ENCODE assay signal across 10 mouse cellular contexts in genomic region chr8:70560564-70560963, GRCm38 (mm10). TPM values are rescaled to one million over a fixed set of nuclear protein-coding genes. Genes with fewer than 3 reads are reported as not detected.
DNase-seq lines count a peak whose midpoint lies in the region; ATAC-seq and TF ChIP-seq lines count a peak whose summit lies in the region.
"Had no signal": no experiment of that assay in that cellular context is flagged by ENCODE, and none has a peak within 500 bp of the region (broad histone marks: within the 10 kb centered on the region; RNA-seq: fewer than 3 reads in every experiment).

No protein-coding gene starts in this region.

- DNase-seq in heart, adult 8-10 months (ENCODE audit: low spot score), result no peak
- no peak for DNase-seq in lung, embryonic 14.5 days
- no peak for DNase-seq in lung, postnatal 36 days
- DNase-seq in B cell, adult 2 months, result no peak
- DNase-seq: retina, postnatal 1 day had no signal

- no peaks in the 10 kb centered on the region for H3K9me3 ChIP-seq in heart, embryonic 12.5 days (replicated peaks)
- H3K9me3 ChIP-seq in lung, embryonic 14.5 days (ENCODE audit: low read depth, low read length), result no peaks in the 10 kb centered on the region
- no peaks in the 10 kb centered on the region for H3K9me3 ChIP-seq in heart, embryonic 15.5 days (replicated peaks)
- H3K9me3 ChIP-seq: midbrain, embryonic 13.5 days had no signal

- peak overlapping the region; percentile 79 for H3K27ac ChIP-seq in heart, embryonic 12.5 days (ENCODE audit: poor library complexity, severe bottlenecking)
- peak overlapping the region; percentile 50; the same call in 1 of the 2 replicates for H3K27ac ChIP-seq in lung, embryonic 14.5 days (ENCODE audit: low read depth)
- H3K27ac ChIP-seq in heart, embryonic 15.5 days, result peak overlapping the region; percentile 57
- peak overlapping the region; percentile 89 for H3K27ac ChIP-seq in macrophage
- H3K27ac ChIP-seq: midbrain, embryonic 13.5 days had no signal

- peaks cover 99% of the 10 kb centered on the region for H3K79me2 ChIP-seq in macrophage (ENCODE audit: inconsistent target)

- 31% methylated on average over 3 of the region's 3 CpGs for WGBS in heart, embryonic 12.5 days
- 62% methylated on average over 3 of the region's 3 CpGs for WGBS in lung, embryonic 14.5 days
- WGBS in heart, embryonic 15.5 days, result 34% methylated on average over 3 of the region's 3 CpGs
- 89% methylated on average over 2 of the region's 3 CpGs for WGBS in macrophage (ENCODE audit: missing documents)

- 0 out of 2 replicates have a peak, but pooled peaks cover 4% of the 10 kb centered on the region for H3K36me3 ChIP-seq in heart, embryonic 12.5 days
- 0 out of 2 replicates have a peak, but pooled peaks cover 2% of the 10 kb centered on the region for H3K36me3 ChIP-seq in lung, embryonic 14.5 days (ENCODE audit: insufficient read depth)
- H3K36me3 ChIP-seq in heart, embryonic 15.5 days, result no peaks in the 10 kb centered on the region
- H3K36me3 ChIP-seq in macrophage (ENCODE audit: inconsistent target), result no peaks in the 10 kb centered on the region

- H3K4me1 ChIP-seq in heart, embryonic 12.5 days (replicated peaks), result peaks cover 79% of the 10 kb centered on the region
- H3K4me1 ChIP-seq in lung, embryonic 14.5 days (ENCODE audit: insufficient read depth), result peaks cover 17% of the 10 kb centered on the region; the same call in 1 of the 2 replicates
- peaks cover 67% of the 10 kb centered on the region for H3K4me1 ChIP-seq in heart, embryonic 15.5 days (replicated peaks)

- TF ChIP-seq CTCF in lung, embryonic 14.5 days (IDR thresholded peaks at IDR 0.05; ENCODE audit: low read depth), result no peak

- peak overlapping the region; percentile 11; the same call in 1 of the 2 replicates for H3K9ac ChIP-seq in heart, embryonic 12.5 days
- no peak overlapping the region for H3K9ac ChIP-seq in lung, embryonic 14.5 days
- peak overlapping the region; percentile 39; the same call in 1 of the 2 replicates for H3K9ac ChIP-seq in heart, embryonic 15.5 days
- H3K9ac ChIP-seq: midbrain, embryonic 13.5 days had no signal

- ATAC-seq in heart, embryonic 12.5 days (ENCODE audit: insufficient number of reproducible peaks, low FRiP score), result 0 out of 2 replicates have a peak, but pooled peaks have one; percentile 1
- ATAC-seq in lung, embryonic 14.5 days (ENCODE audit: insufficient read depth), result no peak
- no peak for ATAC-seq in heart, embryonic 15.5 days (replicated peaks; ENCODE audit: insufficient number of reproducible peaks, insufficient read depth, low FRiP score, low read depth)
- ATAC-seq: midbrain, embryonic 13.5 days had no signal

- peak overlapping the region; percentile 11; the same call in 1 of the 2 replicates for H3K4me2 ChIP-seq in heart, embryonic 12.5 days
- no peak overlapping the region for H3K4me2 ChIP-seq in lung, embryonic 14.5 days
- no peak overlapping the region for H3K4me2 ChIP-seq in heart, embryonic 15.5 days
- H3K4me2 ChIP-seq: midbrain, embryonic 13.5 days had no signal

- no peak overlapping the region for H3K4me3 ChIP-seq in heart, embryonic 12.5 days
- no peak overlapping the region for H3K4me3 ChIP-seq in lung, embryonic 14.5 days (ENCODE audit: low read depth, low read length)
- H3K4me3 ChIP-seq in heart, embryonic 15.5 days, result no peak overlapping the region
- H3K4me3 ChIP-seq in macrophage (ENCODE audit: inconsistent target), result no peak overlapping the region
- H3K4me3 ChIP-seq: erythroblast, embryonic 14.5 days; midbrain, embryonic 13.5 days had no signal

- no peaks in the 10 kb centered on the region for H3K27me3 ChIP-seq in heart, embryonic 12.5 days (replicated peaks)
- no peaks in the 10 kb centered on the region for H3K27me3 ChIP-seq in lung, embryonic 14.5 days (ENCODE audit: insufficient read depth, low read length)
- H3K27me3 ChIP-seq in heart, embryonic 15.5 days, result no peaks in the 10 kb centered on the region
- H3K27me3 ChIP-seq: midbrain, embryonic 13.5 days had no signal

RNA-seq across cellular contexts. Expression of gene Ell, which starts 21.3 kb away (rescaled TPM):
- polyA plus RNA-seq in heart, embryonic 12.5 days (2016; fragmentation: Nextera tagmentation; extraction: Ambion mirVana), result 13.5 and 14.7 TPM in 2 replicates
- total RNA-seq in heart, adult 8-10 months (2022), result 10 to 100 TPM in 3 of 4 experiments, 1 to 10 TPM in 1; 9.3 to 12.4 (median 10.6) TPM
- polyA plus RNA-seq in lung, embryonic 14.5 days (2014; fragmentation: Nextera tagmentation; extraction: Ambion mirVana), result 18.5 and 20.0 TPM in 2 replicates
- 10.8 and 15.0 TPM in 2 replicates for polyA plus RNA-seq in heart, embryonic 15.5 days (2015; fragmentation: Nextera tagmentation; extraction: Ambion mirVana)
- total RNA-seq in macrophage (2018; cell fraction: chromatin; rRNA removed), result 10 to 100 TPM in 25 of 26 experiments, 1 to 10 TPM in 1; 10.0 to 82.2 (median 37.5) TPM
- 10 to 100 TPM in 24 of 26 experiments, 1 to 10 TPM in 2; 8.3 to 29.0 (median 18.3) TPM for total RNA-seq in macrophage (2018; cell fraction: cytosol; rRNA removed)
- 10 to 100 TPM; 10.8 to 65.2 (median 25.1) TPM for total RNA-seq in macrophage (2018; cell fraction: nucleus; rRNA removed)
- 18.8 to 33.9 TPM (median 21.7 TPM) in 3 replicates for polyA plus RNA-seq in macrophage (2018)

RNA-seq across cellular contexts. Expression of gene Kxd1, which starts 32.8 kb away (rescaled TPM):
- 64.2 and 65.7 TPM in 2 replicates for polyA plus RNA-seq in heart, embryonic 12.5 days (2016; fragmentation: Nextera tagmentation; extraction: Ambion mirVana)
- total RNA-seq in heart, adult 8-10 months (2022), result 100 to 1,000 TPM in 3 of 4 experiments, 10 to 100 TPM in 1; 97.9 to 114 (median 103) TPM
- polyA plus RNA-seq in lung, embryonic 14.5 days (2014; fragmentation: Nextera tagmentation; extraction: Ambion mirVana), result 56.3 and 59.0 TPM in 2 replicates
- 64.5 and 68.8 TPM in 2 replicates for polyA plus RNA-seq in heart, embryonic 15.5 days (2015; fragmentation: Nextera tagmentation; extraction: Ambion mirVana)
- 10 to 100 TPM in 24 of 26 experiments, 1 to 10 TPM in 2; 8.3 to 50.5 (median 27.0) TPM for total RNA-seq in macrophage (2018; cell fraction: chromatin; rRNA removed)
- total RNA-seq in macrophage (2018; cell fraction: cytosol; rRNA removed), result 10 to 100 TPM; 46.2 to 87.2 (median 60.2) TPM
- total RNA-seq in macrophage (2018; cell fraction: nucleus; rRNA removed), result 10 to 100 TPM; 15.4 to 47.1 (median 25.6) TPM
- 50.0 to 80.3 TPM (median 65.4 TPM) in 3 replicates for polyA plus RNA-seq in macrophage (2018)

RNA-seq across cellular contexts. Expression of gene Fkbp8, which starts 33.0 kb away (rescaled TPM):
- polyA plus RNA-seq in heart, embryonic 12.5 days (2016; fragmentation: Nextera tagmentation; extraction: Ambion mirVana), result 227 and 231 TPM in 2 replicates
- total RNA-seq in heart, adult 8-10 months (2022), result 100 to 1,000 TPM; 135 to 145 (median 137) TPM
- polyA plus RNA-seq in lung, embryonic 14.5 days (2014; fragmentation: Nextera tagmentation; extraction: Ambion mirVana), result 239 and 245 TPM in 2 replicates
- polyA plus RNA-seq in heart, embryonic 15.5 days (2015; fragmentation: Nextera tagmentation; extraction: Ambion mirVana), result 203 and 274 TPM in 2 replicates
- 100 to 1,000 TPM; 130 to 375 (median 241) TPM for total RNA-seq in macrophage (2018; cell fraction: chromatin; rRNA removed)
- 100 to 1,000 TPM; 162 to 236 (median 198) TPM for total RNA-seq in macrophage (2018; cell fraction: cytosol; rRNA removed)
- total RNA-seq in macrophage (2018; cell fraction: nucleus; rRNA removed), result 100 to 1,000 TPM; 137 to 299 (median 210) TPM
- 103 to 188 TPM (median 181 TPM) in 3 replicates for polyA plus RNA-seq in macrophage (2018)

RNA-seq across cellular contexts. Expression of gene Isyna1, which starts 33.6 kb away (rescaled TPM):
- polyA plus RNA-seq in heart, embryonic 12.5 days (2016; fragmentation: Nextera tagmentation; extraction: Ambion mirVana), result 138 and 142 TPM in 2 replicates
- total RNA-seq in heart, adult 8-10 months (2022), result 10 to 100 TPM; 15.5 to 37.5 (median 23.7) TPM
- 91.6 and 107 TPM in 2 replicates for polyA plus RNA-seq in lung, embryonic 14.5 days (2014; fragmentation: Nextera tagmentation; extraction: Ambion mirVana)
- 92.9 and 121 TPM in 2 replicates for polyA plus RNA-seq in heart, embryonic 15.5 days (2015; fragmentation: Nextera tagmentation; extraction: Ambion mirVana)
- 10 to 100 TPM; 19.3 to 81.9 (median 38.6) TPM for total RNA-seq in macrophage (2018; cell fraction: chromatin; rRNA removed)
- 10 to 100 TPM; 19.1 to 42.3 (median 27.0) TPM for total RNA-seq in macrophage (2018; cell fraction: cytosol; rRNA removed)
- 10 to 100 TPM; 14.3 to 82.7 (median 33.5) TPM for total RNA-seq in macrophage (2018; cell fraction: nucleus; rRNA removed)
- polyA plus RNA-seq in macrophage (2018), result 26.5 to 53.2 TPM (median 51.1 TPM) in 3 replicates

RNA-seq across cellular contexts. Expression of gene Ssbp4, which starts 48.1 kb away (rescaled TPM):
- polyA plus RNA-seq in heart, embryonic 12.5 days (2016; fragmentation: Nextera tagmentation; extraction: Ambion mirVana), result 76.0 and 78.6 TPM in 2 replicates
- total RNA-seq in heart, adult 8-10 months (2022), result 10 to 100 TPM; 29.1 to 34.1 (median 31.3) TPM
- polyA plus RNA-seq in lung, embryonic 14.5 days (2014; fragmentation: Nextera tagmentation; extraction: Ambion mirVana), result 127 and 143 TPM in 2 replicates
- polyA plus RNA-seq in heart, embryonic 15.5 days (2015; fragmentation: Nextera tagmentation; extraction: Ambion mirVana), result 62.1 and 82.6 TPM in 2 replicates
- 100 to 1,000 TPM in 19 of 26 experiments, 10 to 100 TPM in 7; 38.7 to 250 (median 142) TPM for total RNA-seq in macrophage (2018; cell fraction: chromatin; rRNA removed)
- total RNA-seq in macrophage (2018; cell fraction: cytosol; rRNA removed), result 100 to 1,000 TPM in 25 of 26 experiments, 10 to 100 TPM in 1; 92.7 to 165 (median 127) TPM
- total RNA-seq in macrophage (2018; cell fraction: nucleus; rRNA removed), result 100 to 1,000 TPM in 8 of 26 experiments, 10 to 100 TPM in 18; 37.5 to 190 (median 88.4) TPM
- 71.4 to 137 TPM (median 122 TPM) in 3 replicates for polyA plus RNA-seq in macrophage (2018)
